Mouse (Mus musculus): Measurements from ENCODE around the gene Rsph6a. TPM values are rescaled to one million over a fixed set of nuclear protein-coding genes. Genes with fewer than 3 reads are reported as not detected.

Gene Rsph6a
- polyA plus RNA-seq, 1 experiment from 2014 or later: not detected

DNA sequence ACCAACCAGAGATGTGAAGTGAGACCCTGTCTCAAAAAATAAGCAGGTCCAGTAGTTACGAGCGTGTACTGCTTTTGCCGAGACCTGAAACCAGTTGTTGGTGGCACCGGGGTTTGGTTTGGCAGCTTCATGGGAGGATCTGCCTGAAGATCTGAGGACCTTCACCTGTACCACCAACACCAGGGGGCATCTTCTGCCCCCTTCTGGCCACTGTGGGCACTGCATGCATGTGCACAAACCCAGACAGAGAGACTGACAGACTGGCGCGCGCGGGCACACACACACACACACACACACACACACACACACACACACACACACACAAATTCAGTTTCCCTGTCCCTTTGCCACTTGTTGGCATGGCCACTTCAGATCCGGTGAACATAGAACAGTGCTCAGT, 19.0 kb downstream of the Rsph6a start:
- no peak overlapping the region for H3K9ac ChIP-seq (ENCODE audit: low read depth, low read length)
- H3K36me3 ChIP-seq (ENCODE audit: control insufficient read depth, insufficient read depth): peaks cover 4% of the 10 kb centered on the region; the same call in 1 of the 2 replicates
- peaks cover 10% of the 10 kb centered on the region for H3K27me3 ChIP-seq (ENCODE audit: control insufficient read depth, insufficient read depth, low read depth, low read length)
- H3K27ac ChIP-seq (ENCODE audit: low read length): no peak overlapping the region
- no peak overlapping the region for H3K4me2 ChIP-seq (ENCODE audit: low read depth, low read length)
- peaks cover 20% of the 10 kb centered on the region for H3K4me1 ChIP-seq (ENCODE audit: control insufficient read depth, low read depth, low read length)
- no peak overlapping the region for H3K4me3 ChIP-seq (ENCODE audit: low read depth, low read length)
- no peak for ATAC-seq (ENCODE audit: low read depth)
- 67% methylated on average over 9 of the region's 9 CpGs for WGBS (ENCODE audit: insufficient replicate concordance)
- H3K9me3 ChIP-seq (replicated peaks; ENCODE audit: control insufficient read depth, low read length): no peaks in the 10 kb centered on the region

DNA sequence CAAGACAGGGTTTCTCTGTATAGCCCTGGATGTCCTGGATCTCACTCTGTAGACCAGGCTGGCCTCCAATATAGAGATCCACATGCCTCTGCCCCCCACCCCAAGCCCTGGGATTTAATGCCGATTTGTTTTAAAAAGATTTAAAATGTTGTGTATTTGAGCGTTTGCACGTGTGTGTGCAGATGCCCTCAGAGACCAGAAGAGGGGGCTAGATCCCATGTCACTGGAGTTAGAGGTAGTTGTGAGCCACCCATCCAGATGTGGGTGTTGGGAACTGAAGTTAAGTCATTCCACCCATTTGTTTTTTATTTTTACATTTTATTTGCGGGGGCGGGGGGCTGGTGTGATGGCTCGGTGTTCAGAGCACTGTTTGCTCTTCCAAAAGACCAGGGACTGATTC, 20.0 kb downstream of the Rsph6a start:
- Histone ChIP-seq H3K4me3 (ENCODE audit: low read depth, low read length) (no peak overlapping the region), H3K9me3 (replicated peaks; ENCODE audit: control insufficient read depth, low read length) (no peaks in the 10 kb centered on the region), H3K4me2 (ENCODE audit: low read depth, low read length) (no peak overlapping the region), H3K4me1 (ENCODE audit: control insufficient read depth, low read depth, low read length) (peaks cover 20% of the 10 kb centered on the region), H3K27ac (ENCODE audit: low read length) (no peak overlapping the region), H3K36me3 (ENCODE audit: control insufficient read depth, insufficient read depth) (peaks cover 4% of the 10 kb centered on the region; the same call in 1 of the 2 replicates), H3K9ac (ENCODE audit: low read depth, low read length) (no peak overlapping the region), H3K27me3 (ENCODE audit: control insufficient read depth, insufficient read depth, low read depth, low read length) (peaks cover 10% of the 10 kb centered on the region)
- no peak for ATAC-seq (ENCODE audit: low read depth)
- 86% methylated on average over 6 of the region's 6 CpGs for WGBS (ENCODE audit: insufficient replicate concordance)

DNA sequence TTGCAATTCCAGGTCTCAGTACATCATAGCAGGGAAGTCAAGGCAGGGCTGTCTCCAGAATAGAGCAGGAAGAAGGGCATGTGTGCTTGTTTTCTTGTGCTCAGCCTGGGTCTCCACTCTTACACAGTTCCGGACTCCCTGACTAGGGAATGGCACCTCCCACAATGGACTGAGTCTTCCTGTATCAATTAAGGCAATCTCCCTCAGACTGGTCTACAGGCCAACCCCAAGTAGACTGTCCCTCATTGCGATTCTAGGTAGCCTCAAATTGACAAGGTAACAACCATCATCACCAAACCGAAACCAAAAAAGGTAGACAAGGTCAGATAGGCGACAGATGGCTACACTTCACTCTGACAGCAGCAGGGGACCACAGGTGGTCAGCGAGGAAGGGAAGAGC, 20.7 kb downstream of the Rsph6a start:
- WGBS (ENCODE audit: insufficient replicate concordance): 51% methylated on average over 5 of the region's 5 CpGs
- Histone ChIP-seq H3K9me3 (replicated peaks; ENCODE audit: control insufficient read depth, low read length) (no peaks in the 10 kb centered on the region), H3K27ac (ENCODE audit: low read length) (0 out of 2 replicates have a peak overlapping the region, but pooled peaks have one; percentile 13), H3K9ac (ENCODE audit: low read depth, low read length) (peak overlapping the region; percentile 87), H3K4me1 (ENCODE audit: control insufficient read depth, low read depth, low read length) (peaks cover 20% of the 10 kb centered on the region), H3K4me2 (ENCODE audit: low read depth, low read length) (peak overlapping the region; percentile 87), H3K36me3 (ENCODE audit: control insufficient read depth, insufficient read depth) (peaks cover 8% of the 10 kb centered on the region), H3K27me3 (ENCODE audit: control insufficient read depth, insufficient read depth, low read depth, low read length) (peaks cover 12% of the 10 kb centered on the region), H3K4me3 (ENCODE audit: low read depth, low read length) (peak overlapping the region; percentile 80)
- ATAC-seq (ENCODE audit: low read depth): no peak

DNA sequence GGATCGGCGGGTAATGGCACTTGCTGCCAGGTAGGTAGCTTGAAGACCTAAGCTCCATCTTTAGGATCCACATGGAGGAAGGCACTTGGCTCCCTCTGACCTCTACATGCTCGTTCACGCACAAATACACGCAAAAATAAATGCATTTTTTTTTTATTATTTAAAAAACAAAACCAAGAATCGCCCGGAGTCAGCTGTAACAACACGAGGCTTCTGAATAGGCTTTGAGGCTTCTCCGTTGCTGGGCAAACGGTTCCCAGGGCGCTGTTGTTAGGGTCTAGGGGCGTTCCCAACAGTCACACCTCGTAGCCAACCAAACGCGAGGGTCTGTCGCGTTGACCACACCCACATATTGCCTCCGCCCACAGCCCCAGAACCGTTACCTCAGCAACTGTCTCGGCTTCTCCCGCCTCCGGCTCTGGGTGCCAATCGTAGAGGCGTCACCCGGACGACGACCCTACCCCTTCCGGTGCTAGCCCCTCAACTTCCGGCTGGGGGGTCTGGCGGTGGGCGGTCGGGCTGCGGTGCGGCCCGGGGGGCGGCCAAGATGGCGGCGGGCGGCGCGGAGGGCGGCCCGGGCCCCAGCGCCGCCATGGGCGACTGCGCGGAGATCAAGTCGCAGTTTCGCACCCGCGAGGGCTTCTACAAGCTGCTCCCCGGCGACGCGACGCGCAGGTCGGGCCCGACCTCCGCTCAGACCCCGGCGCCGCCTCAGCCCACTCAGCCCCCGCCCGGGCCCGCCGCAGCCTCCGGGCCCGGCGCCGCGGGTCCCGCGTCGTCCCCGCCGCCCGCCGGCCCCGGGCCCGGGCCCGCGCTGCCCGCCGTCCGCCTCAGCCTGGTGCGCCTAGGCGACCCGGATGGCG, 21.5 kb downstream of the Rsph6a start, which contains the start of gene Dmwd:
Dmwd (plus strand) TSS at position 505 of the 863 bp plus-strand sequence.
- H3K4me1 ChIP-seq (ENCODE audit: control insufficient read depth, low read depth, low read length): peaks cover 20% of the 10 kb centered on the region
- peak within 1 kb of the TSS; percentile 80 for H3K4me3 ChIP-seq (ENCODE audit: low read depth, low read length)
- WGBS (ENCODE audit: insufficient replicate concordance): 1% methylated on average over 73 of the region's 91 CpGs
- peak within 1 kb of the TSS; percentile 87 for H3K4me2 ChIP-seq (ENCODE audit: low read depth, low read length)
- peak within 1 kb of the TSS; percentile 58 for H3K27ac ChIP-seq (ENCODE audit: low read length)
- no peaks in the 10 kb centered on the region for H3K9me3 ChIP-seq (replicated peaks; ENCODE audit: control insufficient read depth, low read length)
- peaks cover 15% of the 10 kb centered on the region for H3K36me3 ChIP-seq (ENCODE audit: control insufficient read depth, insufficient read depth)
- ATAC-seq (ENCODE audit: low read depth): peak; percentile 94
- peak within 1 kb of the TSS; percentile 87 for H3K9ac ChIP-seq (ENCODE audit: low read depth, low read length)
- peaks cover 12% of the 10 kb centered on the region for H3K27me3 ChIP-seq (ENCODE audit: control insufficient read depth, insufficient read depth, low read depth, low read length)

DNA sequence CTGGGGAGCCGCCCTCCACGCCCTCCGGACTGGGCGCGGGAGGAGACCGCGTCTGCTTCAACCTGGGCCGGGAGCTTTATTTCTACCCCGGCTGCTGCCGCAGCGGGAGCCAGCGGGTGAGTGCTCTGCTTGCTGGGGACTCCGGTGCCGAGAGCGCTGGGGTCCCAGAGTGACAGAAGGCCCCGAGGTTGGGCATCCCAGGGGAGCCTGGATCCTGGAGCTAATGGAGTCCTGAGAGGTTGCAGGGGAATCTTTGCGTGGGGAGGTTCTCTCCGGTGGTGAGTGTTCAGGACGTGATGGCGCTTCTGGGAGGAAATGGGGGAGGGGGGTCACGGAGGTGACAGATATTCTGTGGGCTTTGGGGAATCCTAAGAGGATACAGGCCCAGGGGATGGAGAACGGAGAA, 22.1 kb downstream of the Rsph6a start:
- H3K9me3 ChIP-seq (replicated peaks; ENCODE audit: control insufficient read depth, low read length): no peaks in the 10 kb centered on the region
- peaks cover 12% of the 10 kb centered on the region for H3K27me3 ChIP-seq (ENCODE audit: control insufficient read depth, insufficient read depth, low read depth, low read length)
- H3K27ac ChIP-seq (ENCODE audit: low read length): peak overlapping the region; percentile 58
- peaks cover 20% of the 10 kb centered on the region for H3K4me1 ChIP-seq (ENCODE audit: control insufficient read depth, low read depth, low read length)
- peak overlapping the region; percentile 87 for H3K9ac ChIP-seq (ENCODE audit: low read depth, low read length)
- ATAC-seq (ENCODE audit: low read depth): no peak
- WGBS (ENCODE audit: insufficient replicate concordance): under 1% methylated on average over 22 of the region's 22 CpGs
- peaks cover 20% of the 10 kb centered on the region for H3K36me3 ChIP-seq (ENCODE audit: control insufficient read depth, insufficient read depth)
- H3K4me3 ChIP-seq (ENCODE audit: low read depth, low read length): peak overlapping the region; percentile 80
- H3K4me2 ChIP-seq (ENCODE audit: low read depth, low read length): peak overlapping the region; percentile 87

DNA sequence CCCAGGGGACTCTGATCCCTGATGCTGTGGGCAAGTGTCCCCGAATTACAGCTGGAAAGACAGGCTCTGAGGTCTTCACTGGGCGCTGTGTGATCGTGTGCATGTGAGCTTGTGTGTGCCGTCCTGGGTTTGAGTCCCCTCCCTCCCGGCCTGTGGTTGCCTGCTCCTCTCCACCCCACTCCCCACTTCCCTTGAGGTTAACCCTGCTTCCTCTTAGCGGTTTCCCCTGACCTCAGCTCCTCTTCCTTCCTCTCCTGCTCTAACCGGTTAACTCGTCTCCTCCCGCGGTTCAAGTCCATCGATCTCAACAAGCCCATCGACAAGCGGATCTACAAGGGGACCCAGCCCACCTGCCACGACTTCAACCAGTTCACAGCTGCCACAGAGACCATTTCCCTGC, 23.3 kb downstream of the Rsph6a start:
- Histone ChIP-seq H3K4me1 (ENCODE audit: control insufficient read depth, low read depth, low read length) (peaks cover 20% of the 10 kb centered on the region), H3K27me3 (ENCODE audit: control insufficient read depth, insufficient read depth, low read depth, low read length) (peaks cover 15% of the 10 kb centered on the region)

DNA sequence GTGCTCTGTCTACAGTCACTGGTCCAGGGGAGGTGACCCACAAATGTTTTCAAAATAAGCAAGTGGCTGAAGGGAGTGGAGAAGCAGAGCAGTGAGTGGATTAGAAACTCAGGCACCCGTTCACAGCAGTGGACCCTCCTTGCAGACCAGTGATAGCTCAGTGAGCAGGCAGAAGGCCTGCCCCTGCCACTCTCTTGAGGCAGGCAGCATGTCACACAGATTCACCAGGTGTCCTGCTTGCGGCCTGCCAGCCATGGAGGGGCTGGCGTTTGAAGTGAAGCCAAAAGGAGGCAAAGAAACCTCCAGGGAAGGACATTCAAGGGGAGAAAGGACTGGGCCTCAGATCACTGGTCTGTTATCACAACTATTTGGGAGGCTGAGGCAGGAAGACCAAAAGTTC, 24.2 kb downstream of the Rsph6a start:
- Histone ChIP-seq H3K4me2 (ENCODE audit: low read depth, low read length) (no peak overlapping the region), H3K27me3 (ENCODE audit: control insufficient read depth, insufficient read depth, low read depth, low read length) (peaks cover 8% of the 10 kb centered on the region; the same call in 1 of the 2 replicates), H3K9me3 (replicated peaks; ENCODE audit: control insufficient read depth, low read length) (no peaks in the 10 kb centered on the region), H3K36me3 (ENCODE audit: control insufficient read depth, insufficient read depth) (peaks cover 20% of the 10 kb centered on the region), H3K27ac (ENCODE audit: low read length) (no peak overlapping the region), H3K4me1 (ENCODE audit: control insufficient read depth, low read depth, low read length) (peaks cover 27% of the 10 kb centered on the region), H3K4me3 (ENCODE audit: low read depth, low read length) (no peak overlapping the region), H3K9ac (ENCODE audit: low read depth, low read length) (no peak overlapping the region)
- no peak for ATAC-seq (ENCODE audit: low read depth)
- 67% methylated on average over 3 of the region's 3 CpGs for WGBS (ENCODE audit: insufficient replicate concordance)

More for the DNA sequence above, 23.3 kb downstream of the Rsph6a start:
- ATAC-seq (ENCODE audit: low read depth): no peak
- Histone ChIP-seq H3K4me3 (ENCODE audit: low read depth, low read length) (no peak overlapping the region), H3K27ac (ENCODE audit: low read length) (no peak overlapping the region; the same call in 1 of the 2 replicates), H3K9me3 (replicated peaks; ENCODE audit: control insufficient read depth, low read length) (no peaks in the 10 kb centered on the region), H3K9ac (ENCODE audit: low read depth, low read length) (no peak overlapping the region), H3K36me3 (ENCODE audit: control insufficient read depth, insufficient read depth) (peaks cover 20% of the 10 kb centered on the region), H3K4me2 (ENCODE audit: low read depth, low read length) (peak overlapping the region; percentile 87; the same call in 1 of the 2 replicates)
- WGBS (ENCODE audit: insufficient replicate concordance): 24% methylated on average over 14 of the region's 14 CpGs

DNA sequence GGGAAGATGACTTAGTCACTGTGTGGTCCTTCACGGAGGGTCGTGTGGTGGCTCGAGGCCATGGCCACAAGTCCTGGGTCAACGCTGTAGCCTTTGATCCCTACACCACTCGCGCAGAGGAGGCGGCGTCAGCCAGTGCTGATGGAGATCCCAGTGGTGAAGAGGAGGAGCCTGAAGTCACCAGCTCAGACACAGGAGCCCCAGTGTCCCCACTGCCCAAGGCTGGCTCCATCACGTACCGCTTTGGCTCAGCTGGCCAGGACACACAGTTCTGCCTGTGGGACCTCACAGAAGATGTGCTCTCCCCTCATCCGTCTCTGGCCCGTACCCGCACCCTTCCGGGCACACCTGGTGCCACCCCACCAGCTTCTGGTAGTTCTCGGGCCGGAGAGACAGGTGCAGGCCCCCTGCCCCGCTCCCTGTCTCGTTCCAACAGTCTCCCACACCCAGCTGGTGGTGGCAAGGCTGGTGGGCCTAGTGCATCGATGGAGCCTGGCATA, 26.0 kb downstream of the Rsph6a start:
- H3K27me3 ChIP-seq (ENCODE audit: control insufficient read depth, insufficient read depth, low read depth, low read length): peaks cover 8% of the 10 kb centered on the region
- H3K9me3 ChIP-seq (replicated peaks; ENCODE audit: control insufficient read depth, low read length): no peaks in the 10 kb centered on the region
- H3K4me1 ChIP-seq (ENCODE audit: control insufficient read depth, low read depth, low read length): peaks cover 29% of the 10 kb centered on the region
- WGBS (ENCODE audit: insufficient replicate concordance): 83% methylated on average over 19 of the region's 19 CpGs
- H3K27ac ChIP-seq (ENCODE audit: low read length): no peak overlapping the region
- no peak overlapping the region for H3K9ac ChIP-seq (ENCODE audit: low read depth, low read length)
- ATAC-seq (ENCODE audit: low read depth): no peak
- H3K4me3 ChIP-seq (ENCODE audit: low read depth, low read length): no peak overlapping the region
- H3K4me2 ChIP-seq (ENCODE audit: low read depth, low read length): no peak overlapping the region
- peaks cover 20% of the 10 kb centered on the region for H3K36me3 ChIP-seq (ENCODE audit: control insufficient read depth, insufficient read depth)

DNA sequence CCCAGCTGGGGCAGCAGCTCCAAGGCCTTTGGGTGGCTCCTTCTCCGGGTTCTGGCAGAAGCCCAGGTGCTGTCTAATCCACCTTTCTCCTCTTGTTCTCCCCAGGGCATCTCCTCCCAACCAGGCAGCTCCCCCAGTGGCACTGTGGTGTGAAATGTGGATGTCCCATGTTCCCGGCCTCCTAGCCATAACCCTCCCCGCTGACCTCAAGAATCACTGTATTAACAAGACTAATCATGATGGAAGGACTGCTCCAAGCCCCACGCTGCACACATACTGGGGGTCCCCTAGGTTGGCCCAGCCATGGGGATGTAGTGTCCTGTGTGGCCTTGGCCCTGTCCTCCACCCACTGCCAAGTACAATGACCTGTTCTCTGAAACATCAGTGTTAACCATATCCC, 27.7 kb downstream of the Rsph6a start:
- Histone ChIP-seq H3K4me1 (ENCODE audit: control insufficient read depth, low read depth, low read length) (peaks cover 32% of the 10 kb centered on the region), H3K9ac (ENCODE audit: low read depth, low read length) (no peak overlapping the region), H3K36me3 (ENCODE audit: control insufficient read depth, insufficient read depth) (peaks cover 20% of the 10 kb centered on the region), H3K4me3 (ENCODE audit: low read depth, low read length) (no peak overlapping the region), H3K4me2 (ENCODE audit: low read depth, low read length) (no peak overlapping the region), H3K27me3 (ENCODE audit: control insufficient read depth, insufficient read depth, low read depth, low read length) (peaks cover 10% of the 10 kb centered on the region), H3K27ac (ENCODE audit: low read length) (no peak overlapping the region), H3K9me3 (replicated peaks; ENCODE audit: control insufficient read depth, low read length) (no peaks in the 10 kb centered on the region)
- WGBS (ENCODE audit: insufficient replicate concordance): 68% methylated on average over 4 of the region's 4 CpGs
- ATAC-seq (ENCODE audit: low read depth): no peak
